Mouse (Mus musculus) liver, embryonic 16.5 days (tissue): ENCODE measurements around the gene Gnas. TPM values are rescaled to one million over a fixed set of nuclear protein-coding genes. Genes with fewer than 3 reads are reported as not detected.

Experiments
- ATAC-seq: fragments of 200-750 bp; cut with Nextera tagmentation; 2 replicates; pipeline ENCODE4 v1.8.0; 2017; ENCODE audit warnings: low read depth, mild to moderate bottlenecking, moderate number of reproducible peaks, moderate library complexity
- H3K27ac ChIP-seq: fragments of 300-500 bp; sonication (generic); 2 replicates; pipeline ENCODE4 v1.5.1; 2014; ENCODE audit warnings: mild to moderate bottlenecking, low read length
- H3K27me3 ChIP-seq: fragments of 300-500 bp; sonication (generic); 2 replicates; pipeline ENCODE4 v1.6.1; 2014; ENCODE audit warnings: low read depth, low read length, mixed read lengths; ENCODE audit not compliant: control insufficient read depth, insufficient read depth
- H3K36me3 ChIP-seq: fragments of 300-500 bp; sonication (generic); 2 replicates; pipeline ENCODE4 v1.6.1; 2014; ENCODE audit warnings: mild to moderate bottlenecking; ENCODE audit not compliant: control insufficient read depth, insufficient read depth
- H3K4me1 ChIP-seq: fragments of 300-500 bp; sonication (generic); 2 replicates; pipeline ENCODE4 v1.6.1; 2014; ENCODE audit warnings: low read depth, low read length, mixed read lengths; ENCODE audit not compliant: control insufficient read depth
- H3K4me2 ChIP-seq: fragments of 300-500 bp; sonication (generic); 2 replicates; pipeline ENCODE4 v1.6.1; 2014; ENCODE audit warnings: low read depth, low read length, mixed read lengths
- H3K4me3 ChIP-seq: fragments of 300-500 bp; sonication (generic); 2 replicates; pipeline ENCODE4 v1.5.1; 2014; ENCODE audit warnings: low read depth, mild to moderate bottlenecking, low read length
- H3K9ac ChIP-seq: fragments of 300-500 bp; sonication (generic); 2 replicates; pipeline ENCODE4 v1.6.1; 2014; ENCODE audit warnings: low read depth, low read length
- H3K9me3 ChIP-seq: fragments of 300-500 bp; sonication (generic); replicated peaks from 2 replicates; pipeline ENCODE4 v1.6.1; 2016; ENCODE audit warnings: low read length; ENCODE audit not compliant: control insufficient read depth
- WGBS: fragments of 180-500 bp; shearing (Covaris S2); extraction: QIAGEN DNeasy Blood & Tissue Kit; methylation state at CpG from one replicate; pipeline ENCODE4 v1.1.7; 2014; ENCODE audit not compliant: insufficient replicate concordance; 5-methylcytosine and 5-hydroxymethylcytosine counted together
- polyA plus RNA-seq: library from polyadenylated mRNA; unstranded; fragments of >200 nt; fragmentation: Nextera tagmentation; extraction: Ambion mirVana; gene quantifications from 2 replicates; pipeline ENCODE4 v1.2.1, GENCODE M21; 2015

The Gnas gene
- polyA plus RNA-seq, 1 experiment from 2014 or later = 231 TPM

DNA sequence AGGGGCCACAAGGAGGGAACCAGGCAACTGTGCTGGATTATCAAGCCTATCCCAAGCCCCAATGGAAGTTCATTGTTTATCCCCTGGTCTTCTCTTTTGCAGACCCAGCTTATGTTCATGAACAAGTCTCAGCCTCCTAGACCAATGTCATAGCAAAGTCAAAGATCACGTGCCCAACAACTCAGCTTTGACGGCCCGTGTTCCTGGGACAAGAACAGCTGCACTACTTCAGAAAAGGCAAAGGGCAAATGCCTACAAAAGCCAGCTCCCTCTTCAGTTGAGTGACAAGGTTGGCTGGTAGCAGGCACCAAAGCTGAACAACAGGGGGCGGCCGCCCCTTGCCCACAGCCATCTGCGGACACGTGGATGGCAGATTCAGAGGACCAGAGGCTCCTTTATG, 13.7 kb upstream of the Gnas start:
- no peak overlapping the region for H3K9ac ChIP-seq
- no peak overlapping the region for H3K27ac ChIP-seq
- no peaks in the 10 kb centered on the region for H3K36me3 ChIP-seq
- H3K4me3 ChIP-seq = no peak overlapping the region
- 83% methylated on average over 7 of the region's 7 CpGs for WGBS
- H3K4me2 ChIP-seq = no peak overlapping the region
- H3K27me3 ChIP-seq = no peaks in the 10 kb centered on the region
- no peak for ATAC-seq
- H3K4me1 ChIP-seq = no peaks in the 10 kb centered on the region
- no peaks in the 10 kb centered on the region for H3K9me3 ChIP-seq

DNA sequence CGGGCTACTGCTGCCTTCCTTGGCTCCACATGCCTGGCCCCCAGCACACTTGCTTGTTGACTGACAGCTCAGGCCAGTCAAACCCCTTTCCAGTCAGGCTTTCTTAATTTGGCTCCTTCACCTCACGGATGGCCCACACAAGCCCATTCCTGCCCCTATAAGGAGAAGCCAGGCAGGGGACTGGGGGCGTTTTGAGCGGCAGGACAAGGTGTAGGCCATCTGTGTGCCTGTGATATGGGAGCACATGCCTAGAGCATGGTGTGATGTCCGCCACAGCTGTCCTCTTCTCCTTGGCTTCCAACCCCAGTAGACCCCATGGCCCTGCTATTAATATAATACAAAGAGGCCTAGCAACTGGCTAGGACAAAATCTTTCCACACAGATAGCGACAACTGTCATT, 12.7 kb upstream of the Gnas start:
- 68% methylated on average over 6 of the region's 6 CpGs for WGBS
- no peak overlapping the region for H3K4me3 ChIP-seq

DNA sequence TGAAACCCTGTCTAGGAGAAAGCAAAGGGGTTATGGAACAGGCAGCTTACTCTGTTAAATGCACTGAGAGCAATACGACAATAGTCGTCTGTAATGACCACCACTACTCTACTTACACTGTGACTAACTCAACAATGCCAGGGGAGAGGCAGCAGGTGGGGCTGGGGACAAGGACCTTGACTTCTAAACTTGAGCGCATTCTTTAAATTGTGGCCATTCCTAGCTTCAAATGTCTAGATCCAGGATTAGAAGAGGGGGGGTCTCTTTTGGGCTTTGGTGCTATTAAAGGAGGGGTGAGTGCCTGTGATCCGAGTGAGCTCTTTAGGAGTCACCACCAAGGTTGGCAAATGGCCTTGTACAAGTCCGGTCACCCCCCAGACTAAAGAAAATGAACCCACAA, 11.0 kb upstream of the Gnas start:
- Histone ChIP-seq H3K27me3 (no peaks in the 10 kb centered on the region), H3K4me3 (no peak overlapping the region), H3K9me3 (no peaks in the 10 kb centered on the region), H3K27ac (no peak overlapping the region), H3K36me3 (no peaks in the 10 kb centered on the region), H3K4me1 (no peaks in the 10 kb centered on the region), H3K9ac (no peak overlapping the region), H3K4me2 (no peak overlapping the region)
- ATAC-seq = no peak
- 69% methylated on average over 5 of the region's 5 CpGs for WGBS

More for the DNA sequence above, 12.7 kb upstream of the Gnas start:
- H3K36me3 ChIP-seq = no peaks in the 10 kb centered on the region
- H3K4me1 ChIP-seq = no peaks in the 10 kb centered on the region
- H3K9ac ChIP-seq = no peak overlapping the region
- ATAC-seq = no peak
- H3K9me3 ChIP-seq = no peaks in the 10 kb centered on the region
- no peak overlapping the region for H3K4me2 ChIP-seq
- no peak overlapping the region for H3K27ac ChIP-seq
- H3K27me3 ChIP-seq = no peaks in the 10 kb centered on the region

DNA sequence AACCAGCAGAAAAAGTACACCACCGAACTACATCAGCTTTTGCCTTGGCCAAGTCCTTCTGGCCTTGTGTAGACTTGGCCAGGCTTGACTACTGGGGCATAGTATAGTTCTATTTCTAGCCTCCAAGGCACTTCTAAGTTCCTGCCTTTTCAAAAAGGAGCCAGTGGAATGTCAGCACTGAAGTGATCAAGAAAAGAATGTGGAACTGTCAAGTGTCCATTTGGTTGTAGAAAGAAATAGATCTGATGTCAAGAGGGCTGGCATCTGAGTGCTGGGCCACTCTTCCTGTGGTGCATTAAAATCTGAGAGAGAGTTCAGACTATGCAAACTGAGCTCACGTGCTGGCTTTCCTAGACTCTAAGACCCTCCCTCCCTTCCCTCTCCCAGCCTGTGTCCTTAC, 10.2 kb upstream of the Gnas start:
- Histone ChIP-seq H3K36me3 (no peaks in the 10 kb centered on the region), H3K9ac (no peak overlapping the region), H3K4me1 (no peaks in the 10 kb centered on the region), H3K4me2 (no peak overlapping the region), H3K4me3 (no peak overlapping the region), H3K9me3 (no peaks in the 10 kb centered on the region), H3K27ac (no peak overlapping the region), H3K27me3 (no peaks in the 10 kb centered on the region)
- no peak for ATAC-seq
- 61% methylated on average over 2 of the region's 2 CpGs for WGBS

DNA sequence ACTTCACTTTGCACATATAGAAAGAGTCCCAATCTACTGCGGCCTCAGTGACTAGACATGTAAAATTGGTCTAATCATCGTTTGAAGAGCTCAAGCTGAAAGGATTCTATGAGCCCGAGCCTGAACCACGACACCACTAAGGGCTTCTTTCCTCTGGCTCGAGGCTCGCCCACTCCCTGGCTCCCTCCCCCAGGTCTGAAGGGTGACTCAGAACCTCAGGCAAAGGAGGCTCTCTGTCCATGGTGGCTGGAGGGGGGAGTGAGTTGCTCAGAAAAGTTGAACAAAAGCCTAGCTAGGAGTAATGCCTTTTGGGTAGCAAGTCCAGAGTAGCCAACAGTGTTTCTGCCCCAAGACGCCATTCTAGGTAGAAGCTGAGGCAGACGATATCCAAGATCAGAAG, 4.3 kb upstream of the Gnas start:
- 64% methylated on average over 8 of the region's 8 CpGs for WGBS
- ATAC-seq = no peak

DNA sequence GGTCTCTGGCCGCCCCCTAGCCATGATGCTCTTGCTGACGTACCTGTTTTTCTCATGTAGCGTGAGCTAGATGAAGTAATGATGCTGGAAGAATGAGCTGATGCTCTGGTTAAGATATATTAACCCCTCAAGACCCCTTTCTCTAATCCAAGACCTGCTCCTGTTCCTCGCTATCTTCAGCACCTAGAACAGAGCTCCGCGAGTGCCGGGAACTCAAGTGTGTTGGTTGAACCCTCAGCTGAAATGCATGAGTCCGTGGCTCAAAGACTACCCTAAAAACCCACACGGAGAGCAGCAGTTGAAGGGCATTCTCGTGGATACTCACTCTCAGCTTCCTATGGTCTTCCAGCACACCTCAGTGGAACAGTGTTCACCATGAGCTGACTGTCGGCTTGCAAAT, 779 bp upstream of the Gnas start:
- Histone ChIP-seq H3K27me3 (peaks cover 47% of the 10 kb centered on the region), H3K4me3 (no peak overlapping the region)
- WGBS = 53% methylated on average over 11 of the region's 11 CpGs

More for the DNA sequence above, 4.3 kb upstream of the Gnas start:
- no peaks in the 10 kb centered on the region for H3K4me1 ChIP-seq
- H3K9me3 ChIP-seq = no peaks in the 10 kb centered on the region
- H3K9ac ChIP-seq = no peak overlapping the region
- H3K4me2 ChIP-seq = no peak overlapping the region
- H3K4me3 ChIP-seq = no peak overlapping the region
- H3K27me3 ChIP-seq = peaks cover 13% of the 10 kb centered on the region
- no peak overlapping the region for H3K27ac ChIP-seq
- H3K36me3 ChIP-seq = peaks cover 17% of the 10 kb centered on the region

DNA sequence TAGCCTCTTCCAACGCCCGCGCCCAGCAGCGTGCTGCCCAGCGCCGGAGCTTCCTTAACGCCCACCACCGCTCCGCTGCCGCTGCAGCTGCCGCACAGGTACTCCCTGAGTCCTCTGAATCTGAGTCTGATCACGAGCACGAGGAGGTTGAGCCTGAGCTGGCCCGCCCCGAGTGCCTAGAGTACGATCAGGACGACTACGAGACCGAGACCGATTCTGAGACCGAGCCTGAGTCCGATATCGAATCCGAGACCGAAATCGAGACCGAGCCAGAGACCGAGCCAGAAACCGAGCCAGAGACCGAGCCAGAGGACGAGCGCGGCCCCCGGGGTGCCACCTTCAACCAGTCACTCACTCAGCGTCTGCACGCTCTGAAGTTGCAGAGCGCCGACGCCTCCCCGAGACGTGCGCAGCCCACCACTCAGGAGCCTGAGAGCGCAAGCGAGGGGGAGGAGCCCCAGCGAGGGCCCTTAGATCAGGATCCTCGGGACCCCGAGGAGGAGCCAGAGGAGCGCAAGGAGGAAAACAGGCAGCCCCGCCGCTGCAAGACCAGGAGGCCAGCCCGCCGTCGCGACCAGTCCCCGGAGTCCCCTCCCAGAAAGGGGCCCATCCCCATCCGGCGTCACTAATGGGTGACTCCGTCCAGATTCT, 812 bp downstream of the Gnas start:
- H3K27ac ChIP-seq = no peak overlapping the region
- no peaks in the 10 kb centered on the region for H3K4me1 ChIP-seq
- peaks cover 47% of the 10 kb centered on the region for H3K27me3 ChIP-seq
- H3K4me2 ChIP-seq = no peak overlapping the region
- no peak overlapping the region for H3K4me3 ChIP-seq
- H3K9me3 ChIP-seq = peaks cover 10% of the 10 kb centered on the region; the same call in 1 of the 2 replicates
- no peak for ATAC-seq
- peaks cover 47% of the 10 kb centered on the region for H3K36me3 ChIP-seq
- no peak overlapping the region for H3K9ac ChIP-seq
- 52% methylated on average over 58 of the region's 58 CpGs for WGBS

More for the DNA sequence above, 779 bp upstream of the Gnas start:
- Histone ChIP-seq H3K36me3 (peaks cover 43% of the 10 kb centered on the region), H3K4me2 (no peak overlapping the region), H3K4me1 (no peaks in the 10 kb centered on the region), H3K9ac (no peak overlapping the region), H3K27ac (no peak overlapping the region), H3K9me3 (peaks cover 10% of the 10 kb centered on the region; the same call in 1 of the 2 replicates)
- no peak for ATAC-seq

DNA sequence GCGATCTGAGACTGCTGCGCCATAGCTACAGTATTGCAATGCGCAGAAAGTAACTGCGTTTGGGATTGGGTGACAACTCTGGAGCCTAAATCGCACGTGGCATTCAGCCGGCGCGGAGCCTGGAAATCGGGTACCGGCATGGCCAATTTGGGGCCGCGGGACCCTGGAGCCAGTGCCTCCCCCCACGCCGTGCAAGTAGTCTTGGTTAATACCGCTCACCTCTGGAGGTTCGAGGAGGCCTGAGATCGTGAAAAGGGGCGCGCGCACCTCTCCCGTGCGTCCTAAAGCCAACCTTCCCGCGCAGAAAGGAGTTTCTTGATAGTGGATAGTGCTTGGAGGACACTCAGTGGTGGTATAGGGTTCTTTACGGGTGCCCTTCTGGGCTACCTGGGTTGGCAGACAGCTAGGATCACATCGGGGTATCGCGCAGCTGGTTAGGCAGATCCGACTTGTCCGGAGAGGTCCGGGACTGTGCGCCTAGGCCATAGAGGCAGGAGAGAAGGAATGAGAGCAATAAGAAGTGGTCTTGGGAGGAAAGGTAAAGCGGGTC, 1.9 kb downstream of the Gnas start:
- 53% methylated on average over 34 of the region's 34 CpGs for WGBS
- Histone ChIP-seq H3K9me3 (peaks cover 10% of the 10 kb centered on the region; the same call in 1 of the 2 replicates), H3K27me3 (peaks cover 47% of the 10 kb centered on the region), H3K27ac (no peak overlapping the region), H3K9ac (no peak overlapping the region), H3K4me2 (no peak overlapping the region), H3K4me1 (no peaks in the 10 kb centered on the region), H3K4me3 (no peak overlapping the region), H3K36me3 (peaks cover 47% of the 10 kb centered on the region)
- ATAC-seq = no peak

DNA sequence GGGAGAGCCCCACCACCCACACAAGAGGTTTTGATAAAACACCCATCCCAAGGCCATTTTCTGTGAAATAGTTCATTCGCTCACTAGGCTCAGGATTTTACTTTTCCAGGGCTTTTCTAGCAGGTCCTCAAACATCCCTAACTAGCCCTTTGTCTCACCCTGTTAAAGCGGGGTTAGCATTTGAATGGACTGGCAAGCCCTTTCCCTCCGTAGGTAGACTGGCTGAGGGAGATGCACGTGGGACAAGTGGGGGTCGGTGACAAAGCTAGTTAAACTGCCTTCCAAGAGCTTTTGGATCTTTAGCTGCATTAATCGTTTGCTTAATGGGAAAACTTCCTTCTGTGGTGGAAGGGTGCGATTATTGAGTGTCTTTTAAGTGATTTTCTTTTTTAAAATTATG, 3.8 kb downstream of the Gnas start:
- no peak overlapping the region for H3K4me2 ChIP-seq
- peaks cover 10% of the 10 kb centered on the region; the same call in 1 of the 2 replicates for H3K9me3 ChIP-seq
- no peak overlapping the region for H3K27ac ChIP-seq
- no peak overlapping the region for H3K9ac ChIP-seq
- 47% methylated on average over 7 of the region's 7 CpGs for WGBS
- peaks cover 47% of the 10 kb centered on the region for H3K36me3 ChIP-seq
- peaks cover 4% of the 10 kb centered on the region for H3K4me1 ChIP-seq
- peaks cover 47% of the 10 kb centered on the region for H3K27me3 ChIP-seq
- no peak for ATAC-seq
- no peak overlapping the region for H3K4me3 ChIP-seq
